Mouse (Mus musculus): Measurements from ENCODE around the gene Ralgps1. TPM values are rescaled to one million over a fixed set of nuclear protein-coding genes. Genes with fewer than 3 reads are reported as not detected.

Ralgps1 gene
- polyA plus RNA-seq, 1 experiment from 2014 or later = 13.7 TPM

DNA sequence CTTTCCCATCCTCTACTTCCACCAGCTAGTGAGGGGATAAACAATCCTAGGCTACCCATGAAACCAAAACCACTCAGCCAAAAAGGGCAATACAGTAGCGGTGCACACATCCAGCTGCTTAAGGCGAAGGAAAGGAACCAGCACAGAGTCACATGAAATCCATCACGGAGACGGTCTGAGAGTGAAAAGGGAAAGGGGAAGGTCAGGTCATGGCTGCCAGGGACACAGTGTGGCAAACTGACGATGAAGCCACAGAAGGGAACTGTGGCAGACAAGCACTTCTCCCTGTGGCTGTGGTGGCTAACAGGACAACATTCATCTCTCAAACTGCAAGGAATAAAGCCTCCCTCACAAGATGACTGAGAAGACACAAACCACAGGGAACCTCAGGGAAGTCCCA lies 76.2 kb downstream of the Ralgps1 start:
- POLR2A ChIA-PET = interaction anchor here (0.7 kb wide), 1 partner anchor 1220 kb away, joined by 3 read pairs; no protein-coding TSS in a partner anchor
- ATAC-seq = no peak
- CTCF ChIA-PET = no interaction called here
- H3K27me3 ChIP-seq = no peaks in the 10 kb centered on the region
- in situ Hi-C loops (cut with MboI; ENCODE audit: low pct_unique_long_range_greater_than_20kb) = no loop called here
- no peak for DNase-seq (ENCODE audit: low read depth, low spot score)
- TF ChIP-seq CTCF (IDR thresholded peaks at IDR 0.05) = no peak

GRCm38 (mm10) chr2:33292057-33292456 lies 79.2 kb downstream of the Ralgps1 start:
- POLR2A ChIA-PET = no interaction called here
- TF ChIP-seq CTCF (IDR thresholded peaks at IDR 0.05) = no peak
- in situ Hi-C loops (cut with MboI; ENCODE audit: low pct_unique_long_range_greater_than_20kb) = no loop called here
- CTCF ChIA-PET = no interaction called here
- DNase-seq (ENCODE audit: low read depth, low spot score) = no peak
- no peaks in the 10 kb centered on the region for H3K27me3 ChIP-seq
- ATAC-seq = no peak

DNA sequence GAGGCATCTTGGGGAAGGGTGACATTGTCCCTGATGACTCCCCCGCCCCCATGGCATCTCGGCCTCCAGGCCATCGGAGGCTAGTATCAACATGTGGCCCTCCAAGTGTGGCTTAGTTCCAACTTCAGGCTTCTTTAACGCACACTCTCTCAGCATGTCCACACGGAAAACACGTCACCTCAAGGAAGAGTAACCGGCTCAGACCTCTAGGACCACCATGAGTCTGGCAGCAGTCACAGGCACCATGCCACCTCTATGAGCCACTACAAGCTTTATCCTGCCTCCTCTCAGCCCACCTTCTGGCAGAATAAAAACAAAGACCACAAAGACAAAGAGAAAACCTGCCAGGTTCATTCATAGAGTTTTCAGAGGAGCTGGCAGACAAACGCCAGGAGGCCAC lies 80.8 kb downstream of the Ralgps1 start:
- ChIA-PET CTCF (interaction anchor here (1.0 kb wide), 2 partner anchors 19 to 26 kb away, joined by 3 read pairs; no protein-coding TSS in a partner anchor), POLR2A (interaction anchor here (1.0 kb wide), 1 partner anchor 13 kb away, joined by 3 read pairs; no protein-coding TSS in a partner anchor)
- no peak for TF ChIP-seq CTCF (IDR thresholded peaks at IDR 0.05)
- in situ Hi-C loops (cut with MboI; ENCODE audit: low pct_unique_long_range_greater_than_20kb) = no loop called here
- ATAC-seq (no peak), DNase-seq (ENCODE audit: low read depth, low spot score) (no peak)
- H3K27me3 ChIP-seq = no peaks in the 10 kb centered on the region

- CTCF ChIA-PET = no interaction called here
Measured at GRCm38 (mm10) chr2:33288837-33289236, 82.4 kb downstream of the Ralgps1 start.

GRCm38 (mm10) chr2:33283674-33284073 lies 87.6 kb downstream of the Ralgps1 start:
- ATAC-seq (no peak), DNase-seq (ENCODE audit: low read depth, low spot score) (no peak)
- ChIA-PET POLR2A (no interaction called here), CTCF (no interaction called here)
- H3K27me3 ChIP-seq = no peaks in the 10 kb centered on the region
- in situ Hi-C loops (cut with MboI; ENCODE audit: low pct_unique_long_range_greater_than_20kb) = no loop called here
- TF ChIP-seq CTCF (IDR thresholded peaks at IDR 0.05) = no peak

More at GRCm38 (mm10) chr2:33288837-33289236, 82.4 kb downstream of the Ralgps1 start:
- POLR2A ChIA-PET = interaction anchor here (0.6 kb wide), 1 partner anchor 16 kb away, joined by 4 read pairs; no protein-coding TSS in a partner anchor
- in situ Hi-C loops (cut with MboI; ENCODE audit: low pct_unique_long_range_greater_than_20kb) = no loop called here
- no peaks in the 10 kb centered on the region for H3K27me3 ChIP-seq
- DNase-seq (ENCODE audit: low read depth, low spot score) (no peak), ATAC-seq (no peak)
- no peak for TF ChIP-seq CTCF (IDR thresholded peaks at IDR 0.05)

- no peak for TF ChIP-seq CTCF (IDR thresholded peaks at IDR 0.05)
- ATAC-seq (no peak), DNase-seq (ENCODE audit: low read depth, low spot score) (no peak)
- H3K27me3 ChIP-seq = no peaks in the 10 kb centered on the region
- ChIA-PET CTCF (interaction anchor here (1.5 to 2.7 kb wide), 3 partner anchors 15 to 33 kb away, joined by 3 to 8 read pairs (median 4); no protein-coding TSS in a partner anchor), POLR2A (interaction anchor here (1.4 kb wide), 1 partner anchor 25 kb away, joined by 3 read pairs; no protein-coding TSS in a partner anchor)
- in situ Hi-C loops (cut with MboI; ENCODE audit: low pct_unique_long_range_greater_than_20kb) = no loop called here
Measured at GRCm38 (mm10) chr2:33282877-33283276, 88.4 kb downstream of the Ralgps1 start.

- TF ChIP-seq CTCF (IDR thresholded peaks at IDR 0.05) = no peak
- in situ Hi-C loops (cut with MboI; ENCODE audit: low pct_unique_long_range_greater_than_20kb) = no loop called here
- CTCF ChIA-PET = interaction anchor here (1.1 to 2.7 kb wide), 4 partner anchors 14 to 66 kb away, joined by 3 to 8 read pairs (median 4); no protein-coding TSS in a partner anchor
Measured at GRCm38 (mm10) chr2:33281807-33282206, 89.5 kb downstream of the Ralgps1 start.

GRCm38 (mm10) chr2:33280525-33280924 lies 90.8 kb downstream of the Ralgps1 start:
- POLR2A ChIA-PET = no interaction called here
- no peak for TF ChIP-seq CTCF (IDR thresholded peaks at IDR 0.05)
- no peak for ATAC-seq
- H3K27me3 ChIP-seq = no peaks in the 10 kb centered on the region
- CTCF ChIA-PET = interaction anchor here (2.7 kb wide), 1 partner anchor 13 kb away, joined by 8 read pairs; no protein-coding TSS in a partner anchor
- in situ Hi-C loops (cut with MboI; ENCODE audit: low pct_unique_long_range_greater_than_20kb) = no loop called here
- no peak for DNase-seq (ENCODE audit: low read depth, low spot score)

More at GRCm38 (mm10) chr2:33281807-33282206, 89.5 kb downstream of the Ralgps1 start:
- no peak for DNase-seq (ENCODE audit: low read depth, low spot score)
- no peak for ATAC-seq
- H3K27me3 ChIP-seq = no peaks in the 10 kb centered on the region
- POLR2A ChIA-PET = no interaction called here

- H3K27me3 ChIP-seq = no peaks in the 10 kb centered on the region
- DNase-seq (ENCODE audit: low read depth, low spot score) = no peak
- TF ChIP-seq CTCF (IDR thresholded peaks at IDR 0.05) = no peak
- ATAC-seq = no peak
- in situ Hi-C loops (cut with MboI; ENCODE audit: low pct_unique_long_range_greater_than_20kb) = no loop called here
- ChIA-PET POLR2A (no interaction called here), CTCF (no interaction called here)
Measured at GRCm38 (mm10) chr2:33279758-33280157, 91.5 kb downstream of the Ralgps1 start.

GRCm38 (mm10) chr2:33274719-33275490 lies 96.4 kb downstream of the Ralgps1 start:
- DNase-seq (ENCODE audit: low read depth, low spot score) = no peak
- no peaks in the 10 kb centered on the region for H3K27me3 ChIP-seq
- ChIA-PET CTCF (no interaction called here), POLR2A (no interaction called here)
- ATAC-seq = no peak
- no peak for TF ChIP-seq CTCF (IDR thresholded peaks at IDR 0.05)
- in situ Hi-C loops (cut with MboI; ENCODE audit: low pct_unique_long_range_greater_than_20kb) = no loop called here
